Mouse (Mus musculus) midbrain, postnatal 0 days (tissue): ENCODE measurements around the gene Smg6. TPM values are rescaled to one million over a fixed set of nuclear protein-coding genes. Genes with fewer than 3 reads are reported as not detected.

ENCODE experiments used
- ATAC-seq: fragments of 200-750 bp; cut with Nextera tagmentation; 2 replicates; pipeline ENCODE4 v1.8.0; 2017; ENCODE audit warnings: moderate number of reproducible peaks, mild to moderate bottlenecking, moderate TSS enrichment, moderate library complexity; ENCODE audit not compliant: low FRiP score
- DNase-seq: peaks from one replicate; pipeline ENCODE4 v3.0.0-alpha.2; 2015; ENCODE audit warnings: low spot score
- H3K27ac ChIP-seq: fragments of 300-500 bp; sonication (generic); 2 replicates; pipeline ENCODE4 v1.5.1; 2014; ENCODE audit warnings: low read depth, mild to moderate bottlenecking, low read length, mixed read lengths
- H3K27me3 ChIP-seq: fragments of 300-500 bp; sonication (generic); 2 replicates; pipeline ENCODE4 v1.6.1; 2014; ENCODE audit warnings: low read length, control low read depth, mixed read lengths; ENCODE audit not compliant: insufficient read depth
- H3K36me3 ChIP-seq: fragments of 300-500 bp; sonication (generic); 2 replicates; pipeline ENCODE4 v1.6.1; 2014; ENCODE audit warnings: low read length, control low read depth, mixed read lengths; ENCODE audit not compliant: insufficient read depth
- H3K4me1 ChIP-seq: fragments of 300-500 bp; sonication (generic); 2 replicates; pipeline ENCODE4 v1.6.1; 2014; ENCODE audit warnings: mild to moderate bottlenecking, control low read depth, antibody characterized with exemption, low read length, mixed read lengths; ENCODE audit not compliant: insufficient read depth
- H3K4me2 ChIP-seq: fragments of 300-500 bp; sonication (generic); 2 replicates; pipeline ENCODE4 v1.6.1; 2014; ENCODE audit warnings: low read depth, mild to moderate bottlenecking, low read length, mixed read lengths; ENCODE audit not compliant: poor library complexity, severe bottlenecking
- H3K4me3 ChIP-seq: fragments of 300-500 bp; sonication (generic); 2 replicates; pipeline ENCODE4 v1.5.1; 2014; ENCODE audit warnings: low read depth, mild to moderate bottlenecking, low read length, moderate library complexity
- H3K9ac ChIP-seq: fragments of 300-500 bp; sonication (generic); replicated peaks from 2 replicates; pipeline ENCODE4 v1.6.1; 2014; ENCODE audit warnings: mild to moderate bottlenecking, low read length, moderate library complexity, mixed read lengths; ENCODE audit not compliant: poor library complexity, severe bottlenecking
- H3K9me3 ChIP-seq: fragments of 300-500 bp; sonication (generic); 2 replicates; pipeline ENCODE4 v1.6.1; 2016; ENCODE audit warnings: low read length, control low read depth
- CTCF ChIP-seq: IDR thresholded peaks from 2 replicates; pipeline ENCODE4 v1.5.1; 2016; ENCODE audit warnings: antibody characterized with exemption, mild to moderate bottlenecking
- WGBS: fragments of 180-500 bp; shearing (Covaris S2); extraction: QIAGEN DNeasy Blood & Tissue Kit; methylation state at CpG from one replicate; pipeline ENCODE4 v1.1.7; 2014; 5-methylcytosine and 5-hydroxymethylcytosine counted together
- polyA plus RNA-seq: library from polyadenylated mRNA; unstranded; fragments of >200 nt; fragmentation: Nextera tagmentation; extraction: Ambion mirVana; gene quantifications from 2 replicates; pipeline ENCODE4 v1.2.1, GENCODE M21; 2015
- total RNA-seq: library from RNA; depleted of rRNA; stranded (reverse); fragments of >200 nt; gene quantifications from 2 replicates; pipeline ENCODE4 v1.2.3, GENCODE M21; 2014

Smg6 gene
- total and polyA plus RNA-seq, 2 experiments from 2014 or later = 11.9 to 27.7 TPM

DNA sequence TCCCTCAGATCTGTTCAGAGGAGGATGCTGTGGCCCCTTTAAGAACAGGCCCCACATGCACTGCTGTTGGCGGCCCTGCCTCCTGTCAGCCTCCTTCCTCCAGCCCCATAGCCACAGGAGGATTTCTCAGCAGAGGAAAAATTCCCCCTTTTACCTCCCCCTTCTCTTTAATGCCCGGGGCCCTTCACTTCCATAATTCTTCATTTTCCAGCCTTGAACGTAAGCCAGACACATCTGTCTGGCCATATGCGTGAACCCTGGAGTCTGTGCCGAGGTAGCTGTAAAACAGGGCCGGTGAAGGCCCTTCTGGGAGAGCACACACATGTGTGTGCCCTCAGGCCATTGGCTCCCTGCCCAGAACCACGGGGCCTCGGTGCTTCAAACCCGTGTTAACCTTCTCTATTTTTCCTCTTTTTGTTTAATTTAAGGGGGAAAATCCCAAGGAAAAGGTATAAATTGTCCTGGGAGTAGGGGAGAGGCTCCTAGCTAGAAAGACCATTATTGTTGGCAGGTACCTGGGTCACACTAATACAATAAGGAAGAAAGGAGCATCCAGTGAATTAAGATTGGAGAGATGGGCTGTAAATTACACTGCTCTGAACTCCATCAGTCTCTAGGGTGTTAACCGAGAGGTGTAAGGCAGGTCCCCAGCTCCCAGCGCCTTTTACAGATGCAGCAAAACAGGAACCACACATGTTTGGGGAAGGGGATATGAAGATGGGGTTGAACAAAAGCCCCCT, 221.7 kb downstream of the Smg6 start:
- no peak for TF ChIP-seq CTCF
- Histone ChIP-seq H3K4me1 (no peaks in the 10 kb centered on the region; the same call in 1 of the 2 replicates), H3K4me3 (no peak overlapping the region), H3K4me2 (no peak overlapping the region), H3K27me3 (no peaks in the 10 kb centered on the region), H3K9ac (0 out of 2 replicates have a peak overlapping the region, but pooled peaks have one; percentile 10), H3K9me3 (no peaks in the 10 kb centered on the region), H3K27ac (peak overlapping the region; percentile 55), H3K36me3 (peaks cover 18% of the 10 kb centered on the region)
- WGBS = 33% methylated on average over 11 of the region's 11 CpGs
- DNase-seq (no peak), ATAC-seq (no peak)

DNA sequence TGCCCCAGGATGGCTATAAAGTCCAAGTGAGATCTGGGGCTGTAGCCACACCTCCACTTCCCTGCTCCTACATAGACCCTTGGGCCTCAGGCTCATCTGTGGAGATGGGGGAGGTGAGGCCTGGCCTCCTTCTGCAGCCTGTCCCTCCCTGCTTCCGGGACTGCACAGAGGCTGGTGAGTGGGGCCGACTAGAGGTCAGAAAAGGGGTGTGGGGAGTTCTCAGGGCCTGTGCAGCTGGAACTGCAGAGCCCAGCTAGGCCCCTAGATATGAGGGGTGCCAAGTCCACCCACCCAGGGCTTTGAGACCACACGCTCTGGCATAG, 222.2 kb downstream of the Smg6 start:
- H3K9me3 ChIP-seq = no peaks in the 10 kb centered on the region
- H3K36me3 ChIP-seq = peaks cover 16% of the 10 kb centered on the region
- no peak overlapping the region for H3K4me3 ChIP-seq
- H3K9ac ChIP-seq = 0 out of 2 replicates have a peak overlapping the region, but pooled peaks have one; percentile 10
- H3K27me3 ChIP-seq = no peaks in the 10 kb centered on the region
- ATAC-seq (no peak), DNase-seq (no peak)
- H3K4me2 ChIP-seq = no peak overlapping the region
- no peaks in the 10 kb centered on the region; the same call in 1 of the 2 replicates for H3K4me1 ChIP-seq
- H3K27ac ChIP-seq = peak overlapping the region; percentile 48; the same call in 1 of the 2 replicates
- 63% methylated on average over 3 of the region's 3 CpGs for WGBS
- TF ChIP-seq CTCF = no peak

GRCm38 (mm10) chr11:75148332-75149035, 222.9 kb downstream of the Smg6 start:
- Histone ChIP-seq H3K9ac (no peak overlapping the region), H3K36me3 (peaks cover 9% of the 10 kb centered on the region; the same call in 1 of the 2 replicates), H3K4me2 (no peak overlapping the region), H3K4me3 (no peak overlapping the region), H3K4me1 (no peaks in the 10 kb centered on the region; the same call in 1 of the 2 replicates), H3K27ac (no peak overlapping the region), H3K27me3 (no peaks in the 10 kb centered on the region), H3K9me3 (no peaks in the 10 kb centered on the region)
- DNase-seq (no peak), ATAC-seq (no peak)
- TF ChIP-seq CTCF = no peak
- 95% methylated on average over 11 of the region's 11 CpGs for WGBS

DNA sequence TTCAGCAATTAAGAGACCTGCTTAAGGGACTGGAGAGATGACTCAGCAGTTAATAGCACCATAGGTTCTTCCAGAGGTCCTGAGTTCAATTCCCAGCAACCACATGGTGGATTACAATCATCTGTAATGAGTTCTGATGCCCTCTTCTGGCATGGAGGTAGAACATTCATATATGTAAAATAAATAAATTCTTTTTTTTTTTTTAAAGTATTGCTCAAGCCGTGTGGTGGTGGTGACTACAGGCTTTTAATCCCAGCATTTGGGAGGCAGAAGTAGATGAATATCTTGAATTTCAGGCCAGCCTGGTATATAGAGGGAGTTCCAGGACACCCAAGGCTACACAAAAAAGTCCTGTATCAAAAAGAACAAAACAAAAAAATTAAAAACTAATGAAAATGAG, 224.7 kb downstream of the Smg6 start:
- no peaks in the 10 kb centered on the region for H3K27me3 ChIP-seq
- ATAC-seq = no peak
- no peak overlapping the region for H3K4me2 ChIP-seq
- H3K9me3 ChIP-seq = no peaks in the 10 kb centered on the region
- no peaks in the 10 kb centered on the region; the same call in 1 of the 2 replicates for H3K4me1 ChIP-seq
- peaks cover 6% of the 10 kb centered on the region; the same call in 1 of the 2 replicates for H3K36me3 ChIP-seq
- TF ChIP-seq CTCF = no peak
- no peak overlapping the region for H3K4me3 ChIP-seq
- WGBS = 71% methylated on average over 1 of the region's 1 CpGs
- no peak overlapping the region for H3K27ac ChIP-seq
- DNase-seq = no peak
- no peak overlapping the region for H3K9ac ChIP-seq

DNA sequence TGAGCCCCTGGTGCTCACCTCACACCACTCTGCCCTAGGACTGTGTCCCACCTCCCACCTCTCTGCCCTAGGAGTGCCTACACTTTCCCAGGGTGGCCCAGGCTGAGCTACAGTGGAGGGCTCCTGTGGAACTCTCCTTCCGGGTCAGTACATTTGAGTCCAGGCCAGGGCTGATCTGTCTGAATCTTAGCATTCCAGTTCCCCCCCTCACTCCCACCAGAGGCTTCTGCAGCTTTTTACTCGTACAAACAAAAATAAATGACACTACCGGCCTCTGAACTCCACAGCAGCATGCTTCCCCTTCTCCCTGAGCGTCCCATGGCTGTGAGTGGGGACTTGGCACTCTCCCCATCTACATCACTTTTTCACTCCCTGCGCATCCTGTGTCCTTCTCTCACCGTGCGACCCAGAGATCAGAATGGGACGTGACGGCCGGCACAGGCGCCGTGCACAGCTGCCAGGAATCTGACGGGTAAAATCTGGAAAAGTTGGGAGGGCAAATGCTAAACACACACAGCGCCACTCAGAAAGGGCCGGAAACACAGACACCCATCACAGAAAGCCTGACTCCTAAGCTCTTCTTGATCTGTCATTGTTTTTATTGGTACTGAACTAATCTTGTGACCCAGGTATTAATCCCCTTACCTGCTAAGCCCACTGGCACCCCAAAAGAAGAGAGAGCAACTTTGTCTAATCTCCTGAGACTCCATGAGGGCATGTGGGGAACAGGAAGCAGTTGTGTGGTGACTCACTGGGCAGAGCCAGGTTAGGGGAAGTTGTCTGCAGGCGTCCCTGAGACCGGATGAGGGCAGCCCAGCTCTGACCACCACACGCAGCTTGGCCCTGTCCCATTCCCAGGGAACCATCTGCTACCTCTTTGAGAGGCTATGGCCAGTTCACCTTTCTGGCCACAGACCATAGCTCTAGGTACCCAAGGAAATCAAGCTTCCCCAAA, 227.3 kb downstream of the Smg6 start:
- no peak overlapping the region for H3K27ac ChIP-seq
- no peaks in the 10 kb centered on the region; the same call in 1 of the 2 replicates for H3K4me1 ChIP-seq

More for the DNA sequence above, 227.3 kb downstream of the Smg6 start:
- Histone ChIP-seq H3K36me3 (peaks cover 11% of the 10 kb centered on the region; the same call in 1 of the 2 replicates), H3K9me3 (no peaks in the 10 kb centered on the region), H3K4me2 (no peak overlapping the region), H3K4me3 (no peak overlapping the region), H3K9ac (no peak overlapping the region), H3K27me3 (no peaks in the 10 kb centered on the region)
- no peak for TF ChIP-seq CTCF
- WGBS = 81% methylated on average over 18 of the region's 18 CpGs
- DNase-seq (no peak), ATAC-seq (no peak)
